Mouse (Mus musculus): Measurements from ENCODE around the gene Pex6. TPM values are rescaled to one million over a fixed set of nuclear protein-coding genes. Genes with fewer than 3 reads are reported as not detected.

Pex6 gene
- total and polyA plus RNA-seq, 3 experiments = 23.0 to 31.2 TPM; not detected in 1

GRCm38 (mm10) chr17:46770546-46770945 is 59.3 kb downstream of the Pex6 start:
- Histone ChIP-seq H3K9me3 (replicated peaks; ENCODE audit: insufficient read depth, low read length) (no peaks in the 10 kb centered on the region), H3K27ac (ENCODE audit: control insufficient read depth, low read depth, low read length) (no peak overlapping the region), H3K79me2 (ENCODE audit: control insufficient read depth, insufficient read depth, low read length, poor library complexity) (peaks cover 10% of the 10 kb centered on the region), H3K4me1 (ENCODE audit: control insufficient read depth in 1 of 2, insufficient read depth in 2 of 2, low read length in 2 of 2) (peaks cover 0 to 7% of the 10 kb centered on the region in 2 experiments; a peak in 1 of 4 replicates), H3K9ac (ENCODE audit: control insufficient read depth, low read depth, low read length, poor library complexity, severe bottlenecking) (no peak overlapping the region), H3K4me3 (ENCODE audit: control insufficient read depth in 1 of 2, insufficient read depth in 1 of 2, low read depth in 2 of 2, low read length in 2 of 2) (no peak overlapping the region), H3K36me3 (ENCODE audit: control insufficient read depth in 1 of 2, insufficient read depth in 2 of 2, low read length in 2 of 2) (no peaks in the 10 kb centered on the region; a peak in 1 of 4 replicates), H3K27me3 (ENCODE audit: control insufficient read depth in 1 of 2, insufficient read depth in 2 of 2, low read length in 2 of 2) (no peaks in the 10 kb centered on the region)
- DNase-seq (ENCODE audit: low read depth, low spot score) = no peak
- TF ChIP-seq NRF1 (IDR thresholded peaks at IDR 0.05; ENCODE audit: insufficient read depth, low read depth, low read length, poor library complexity, severe bottlenecking) (no peak), E2F4 (IDR thresholded peaks at IDR 0.05; ENCODE audit: borderline replicate concordance, low read depth, low read length) (no peak), SIN3A (IDR thresholded peaks at IDR 0.05; ENCODE audit: low read length) (no peak), CHD1 (IDR thresholded peaks at IDR 0.05; ENCODE audit: low read depth, low read length) (no peak), RCOR1 (IDR thresholded peaks at IDR 0.05; ENCODE audit: low read depth, low read length) (no peak), CHD2 (IDR thresholded peaks at IDR 0.05; ENCODE audit: low read length) (no peak), TCF12 (IDR thresholded peaks at IDR 0.05; ENCODE audit: low read depth, low read length) (no peak), MYB (IDR thresholded peaks at IDR 0.05; ENCODE audit: low read depth, low read length) (no peak), POLR2AphosphoS5 (IDR thresholded peaks at IDR 0.05; ENCODE audit: borderline replicate concordance, low read depth, low read length) (no peak), USF1 (IDR thresholded peaks at IDR 0.05; ENCODE audit: low read depth, low read length) (no peak)

DNA sequence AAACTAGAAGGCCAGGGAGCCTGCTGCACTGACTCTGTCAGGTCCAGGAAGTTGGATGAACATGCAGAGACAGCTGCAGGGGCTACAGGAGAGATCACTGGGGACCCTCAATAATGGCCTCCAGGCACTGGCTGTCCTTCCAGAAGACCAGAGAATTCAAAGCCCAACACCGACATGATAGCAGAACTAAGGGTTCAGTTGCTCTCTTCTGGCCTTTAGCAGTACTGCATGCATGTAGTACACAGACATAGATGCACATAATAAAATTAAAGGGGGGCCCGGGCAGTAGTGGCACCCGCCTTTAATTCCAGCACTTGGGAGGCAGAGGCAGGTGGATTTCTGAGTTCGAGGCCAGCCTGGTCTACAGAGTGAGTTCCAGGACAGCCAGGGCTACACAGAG is 59.8 kb downstream of the Pex6 start:
- H3K27me3 ChIP-seq (ENCODE audit: control insufficient read depth in 1 of 2, insufficient read depth in 2 of 2, low read length in 2 of 2) = no peaks in the 10 kb centered on the region
- DNase-seq (ENCODE audit: low read depth, low spot score) = peak; percentile 48

GRCm38 (mm10) chr17:46771616-46772015 is 60.4 kb downstream of the Pex6 start:
- Histone ChIP-seq H3K4me1 (ENCODE audit: control insufficient read depth in 1 of 2, insufficient read depth in 2 of 2, low read length in 2 of 2) (peaks cover 0 to 7% of the 10 kb centered on the region in 2 experiments; a peak in 1 of 4 replicates), H3K27ac (ENCODE audit: control insufficient read depth, low read depth, low read length) (peak overlapping the region; percentile 80), H3K79me2 (ENCODE audit: control insufficient read depth, insufficient read depth, low read length, poor library complexity) (peaks cover 10% of the 10 kb centered on the region), H3K9me3 (replicated peaks; ENCODE audit: insufficient read depth, low read length) (no peaks in the 10 kb centered on the region), H3K36me3 (ENCODE audit: control insufficient read depth in 1 of 2, insufficient read depth in 2 of 2, low read length in 2 of 2) (no peaks in the 10 kb centered on the region; a peak in 1 of 4 replicates), H3K27me3 (ENCODE audit: control insufficient read depth in 1 of 2, insufficient read depth in 2 of 2, low read length in 2 of 2) (no peaks in the 10 kb centered on the region), H3K4me3 (ENCODE audit: control insufficient read depth in 1 of 2, insufficient read depth in 1 of 2, low read depth in 2 of 2, low read length in 2 of 2) (peak overlapping the region; percentile 69 to 91), H3K9ac (ENCODE audit: control insufficient read depth, low read depth, low read length, poor library complexity, severe bottlenecking) (peak overlapping the region; percentile 74)
- no peak for DNase-seq (ENCODE audit: low read depth, low spot score)
- no peak for TF ChIP-seq POLR2AphosphoS5 (IDR thresholded peaks at IDR 0.05; ENCODE audit: borderline replicate concordance, low read depth, low read length)
- no peak for TF ChIP-seq USF2 (IDR thresholded peaks at IDR 0.05; ENCODE audit: borderline replicate concordance in 1 of 2, insufficient read depth in 1 of 2, low read depth in 1 of 2, low read length in 2 of 2)
- TF ChIP-seq GATA1 (IDR thresholded peaks at IDR 0.05; ENCODE audit: low read depth, low read length) = no peak
- TF ChIP-seq MAZ (IDR thresholded peaks at IDR 0.05; ENCODE audit: low read depth, low read length) = no peak
- TF ChIP-seq MAX (IDR thresholded peaks at IDR 0.05; ENCODE audit: low read length) = no peak
- no peak for TF ChIP-seq UBTF (IDR thresholded peaks at IDR 0.05; ENCODE audit: borderline replicate concordance, insufficient read depth, low read depth, low read length)
- TF ChIP-seq TCF12 (IDR thresholded peaks at IDR 0.05; ENCODE audit: low read depth, low read length) = no peak
- no peak for TF ChIP-seq KAT2A (conservative IDR thresholded peaks at IDR 0.05; ENCODE audit: low read depth, low read length)
- no peak for TF ChIP-seq RCOR1 (IDR thresholded peaks at IDR 0.05; ENCODE audit: low read depth, low read length)
- no peak for TF ChIP-seq SMC3 (IDR thresholded peaks at IDR 0.05; ENCODE audit: low read depth, low read length)
- TF ChIP-seq MEF2A (IDR thresholded peaks at IDR 0.05; ENCODE audit: extremely low read depth, insufficient replicate concordance, low read depth, low read length, poor library complexity, severe bottlenecking) = no peak
- TF ChIP-seq TBP (IDR thresholded peaks at IDR 0.05; ENCODE audit: low read depth, low read length) = no peak
- no peak for TF ChIP-seq TAL1 (IDR thresholded peaks at IDR 0.05; ENCODE audit: low read length)
- TF ChIP-seq CHD1 (IDR thresholded peaks at IDR 0.05; ENCODE audit: low read depth, low read length) = no peak
- TF ChIP-seq NELFE (IDR thresholded peaks at IDR 0.05; ENCODE audit: low read depth, low read length) = no peak

More for the DNA sequence above, 59.8 kb downstream of the Pex6 start:
- Histone ChIP-seq H3K79me2 (ENCODE audit: control insufficient read depth, insufficient read depth, low read length, poor library complexity) (peaks cover 10% of the 10 kb centered on the region), H3K4me1 (ENCODE audit: control insufficient read depth in 1 of 2, insufficient read depth in 2 of 2, low read length in 2 of 2) (peaks cover 0 to 7% of the 10 kb centered on the region in 2 experiments; a peak in 1 of 4 replicates), H3K9me3 (replicated peaks; ENCODE audit: insufficient read depth, low read length) (no peaks in the 10 kb centered on the region), H3K9ac (ENCODE audit: control insufficient read depth, low read depth, low read length, poor library complexity, severe bottlenecking) (no peak overlapping the region), H3K27ac (ENCODE audit: control insufficient read depth, low read depth, low read length) (no peak overlapping the region), H3K36me3 (ENCODE audit: control insufficient read depth in 1 of 2, insufficient read depth in 2 of 2, low read length in 2 of 2) (no peaks in the 10 kb centered on the region; a peak in 1 of 4 replicates), H3K4me3 (ENCODE audit: control insufficient read depth in 1 of 2, insufficient read depth in 1 of 2, low read depth in 2 of 2, low read length in 2 of 2) (no peak overlapping the region)
- peak in 2 of 3 experiments; percentile 31 to 53; a peak in 3 of 6 replicates for TF ChIP-seq CTCF (IDR thresholded peaks at IDR 0.05 in 2 of 3, conservative IDR thresholded peaks at IDR 0.05 in 1 of 3; ENCODE audit: control insufficient read depth in 1 of 3, insufficient read depth in 1 of 3, low read depth in 2 of 3, low read length in 3 of 3, poor library complexity in 1 of 3, severe bottlenecking in 1 of 3)
- peak; percentile 52 for TF ChIP-seq SMC3 (IDR thresholded peaks at IDR 0.05; ENCODE audit: low read depth, low read length)
- no peak for TF ChIP-seq KAT2A (conservative IDR thresholded peaks at IDR 0.05; ENCODE audit: low read depth, low read length)
- peak; percentile 46 for TF ChIP-seq RAD21 (IDR thresholded peaks at IDR 0.05; ENCODE audit: low read depth, low read length)
- TF ChIP-seq USF1 (IDR thresholded peaks at IDR 0.05; ENCODE audit: low read depth, low read length) = no peak
- TF ChIP-seq MAZ (IDR thresholded peaks at IDR 0.05; ENCODE audit: low read depth, low read length) = no peak
- peak; percentile 34 for TF ChIP-seq ZC3H11A (IDR thresholded peaks at IDR 0.05; ENCODE audit: low read depth, low read length)
- no peak for TF ChIP-seq GABPA (IDR thresholded peaks at IDR 0.05; ENCODE audit: low read depth, low read length)
- TF ChIP-seq TCF12 (IDR thresholded peaks at IDR 0.05; ENCODE audit: low read depth, low read length) = no peak
- TF ChIP-seq EP300 (IDR thresholded peaks at IDR 0.05; ENCODE audit: low read depth in 1 of 2, low read length in 2 of 2) = no peak
